Mouse (Mus musculus): ENCODE results near the gene Lamtor1.
A peak's percentile ranks its signal among the peaks of the same experiment; 100 is the strongest.

Lamtor1 gene

GRCm38 (mm10) chr7:101905561-101906286 is at the start of gene Lamtor1:
Gene Lamtor1, plus strand, starts transcription at chr7:101905904.
- peak; percentile 100 for DNase-seq (ENCODE audit: low spot score)

- DNase-seq (ENCODE audit: low spot score) = no peak
Observed at GRCm38 (mm10) chr7:101857094-101857493, 48.6 kb upstream of the Lamtor1 start, which contains the start of gene Folr2. Gene Folr2, minus strand, starts transcription at chr7:101857194.

- no peak for DNase-seq (ENCODE audit: low spot score)
Observed at GRCm38 (mm10) chr7:101858362-101858761, 47.3 kb upstream of the Lamtor1 start.

- no peak for DNase-seq (ENCODE audit: low spot score)
Observed at GRCm38 (mm10) chr7:101860978-101861377, 44.7 kb upstream of the Lamtor1 start.

- DNase-seq (ENCODE audit: low spot score) = no peak
Observed at GRCm38 (mm10) chr7:101862291-101862690, 43.4 kb upstream of the Lamtor1 start.

GRCm38 (mm10) chr7:101863415-101863814 is 42.3 kb upstream of the Lamtor1 start, which contains the start of gene Anapc15:
Gene Anapc15, plus strand, starts transcription at chr7:101863715.
- no peak for DNase-seq (ENCODE audit: low spot score)

- DNase-seq (ENCODE audit: low spot score) = no peak
Observed at GRCm38 (mm10) chr7:101866491-101867265, 39.0 kb upstream of the Lamtor1 start.

- no peak for DNase-seq (ENCODE audit: low spot score)
Observed at GRCm38 (mm10) chr7:101867482-101867881, 38.2 kb upstream of the Lamtor1 start.

GRCm38 (mm10) chr7:101868241-101869162 is 37.2 kb upstream of the Lamtor1 start:
- peak; percentile 25 for DNase-seq (ENCODE audit: low spot score)

GRCm38 (mm10) chr7:101869163-101869500 is 36.6 kb upstream of the Lamtor1 start:
- DNase-seq (ENCODE audit: low spot score) = no peak

- DNase-seq (ENCODE audit: low spot score) = no peak
Observed at GRCm38 (mm10) chr7:101870629-101871028, 35.1 kb upstream of the Lamtor1 start, which contains the start of gene Folr1. Gene Folr1, minus strand, starts transcription at chr7:101870788.

- DNase-seq (ENCODE audit: low spot score) = no peak
Observed at GRCm38 (mm10) chr7:101871296-101871695, 34.4 kb upstream of the Lamtor1 start.

GRCm38 (mm10) chr7:101875978-101876377 is 29.7 kb upstream of the Lamtor1 start:
- DNase-seq (ENCODE audit: low spot score) = no peak

- no peak for DNase-seq (ENCODE audit: low spot score)
Observed at GRCm38 (mm10) chr7:101880855-101881254, 24.8 kb upstream of the Lamtor1 start.

GRCm38 (mm10) chr7:101882413-101883154 is 23.1 kb upstream of the Lamtor1 start:
- no peak for DNase-seq (ENCODE audit: low spot score)

- no peak for DNase-seq (ENCODE audit: low spot score)
Observed at GRCm38 (mm10) chr7:101884160-101884559, 21.5 kb upstream of the Lamtor1 start.

- no peak for DNase-seq (ENCODE audit: low spot score)
Observed at GRCm38 (mm10) chr7:101886274-101886673, 19.4 kb upstream of the Lamtor1 start.

- DNase-seq (ENCODE audit: low spot score) = no peak
Observed at GRCm38 (mm10) chr7:101888460-101888859, 17.2 kb upstream of the Lamtor1 start.

GRCm38 (mm10) chr7:101895695-101896094 is 10.0 kb upstream of the Lamtor1 start:
- no peak for DNase-seq (ENCODE audit: low spot score)

GRCm38 (mm10) chr7:101896104-101897066 is 9.3 kb upstream of the Lamtor1 start:
- peak; percentile 98 for DNase-seq (ENCODE audit: low spot score)

Measured in urinary bladder, postnatal 14 days (tissue).